Mouse (Mus musculus) forebrain, embryonic 12.5 days (tissue): ENCODE measurements around the gene Zfp839. TPM values are rescaled to one million over a fixed set of nuclear protein-coding genes. Genes with fewer than 3 reads are reported as not detected.
A peak's percentile ranks its signal among the peaks of the same experiment; 100 is the strongest.

Source experiments
- ATAC-seq: fragments of 200-750 bp; cut with Nextera tagmentation; 2 replicates; pipeline ENCODE4 v1.8.0; 2017; ENCODE audit warnings: moderate TSS enrichment; ENCODE audit not compliant: low FRiP score
- H3K27ac ChIP-seq: fragments of 300-500 bp; sonication (generic); 2 replicates; pipeline ENCODE4 v1.5.1; 2016; ENCODE audit warnings: mild to moderate bottlenecking
- H3K27me3 ChIP-seq: fragments of 300-500 bp; sonication (generic); 2 replicates; pipeline ENCODE4 v1.6.1; 2016; ENCODE audit warnings: mild to moderate bottlenecking
- H3K36me3 ChIP-seq: fragments of 300-500 bp; sonication (generic); replicated peaks from 2 replicates; pipeline ENCODE4 v1.6.1; 2016; ENCODE audit warnings: mild to moderate bottlenecking
- H3K4me1 ChIP-seq: fragments of 300-500 bp; sonication (generic); 2 replicates; pipeline ENCODE4 v1.6.1; 2016
- H3K4me2 ChIP-seq: fragments of 300-500 bp; sonication (generic); 2 replicates; pipeline ENCODE4 v1.6.1; 2016; ENCODE audit warnings: mild to moderate bottlenecking, moderate library complexity
- H3K4me3 ChIP-seq: fragments of 300-500 bp; sonication (generic); replicated peaks from 2 replicates; pipeline ENCODE4 v1.5.1; 2016; ENCODE audit warnings: mild to moderate bottlenecking
- H3K9ac ChIP-seq: fragments of 300-500 bp; sonication (generic); 2 replicates; pipeline ENCODE4 v1.6.1; 2016; ENCODE audit warnings: mild to moderate bottlenecking
- H3K9me3 ChIP-seq: fragments of 300-500 bp; sonication (generic); 2 replicates; pipeline ENCODE4 v1.6.1; 2016
- WGBS: fragments of 180-500 bp; shearing (Covaris S2); methylation state at CpG from one replicate; pipeline ENCODE4 v1.1.7; 2016; 5-methylcytosine and 5-hydroxymethylcytosine counted together
- polyA plus RNA-seq: library from polyadenylated mRNA; unstranded; fragments of >200 nt; fragmentation: Nextera tagmentation; extraction: Ambion mirVana; gene quantifications from 2 replicates; pipeline ENCODE4 v1.2.1, GENCODE M21; 2016

The Zfp839 gene
- polyA plus RNA-seq, 1 experiment from 2014 or later, result 4.8 TPM

- 88% methylated on average over 2 of the region's 2 CpGs for WGBS
- Histone ChIP-seq H3K9ac (no peak overlapping the region), H3K9me3 (no peaks in the 10 kb centered on the region), H3K4me3 (no peak overlapping the region), H3K27ac (no peak overlapping the region), H3K27me3 (no peaks in the 10 kb centered on the region), H3K36me3 (no peaks in the 10 kb centered on the region), H3K4me1 (no peaks in the 10 kb centered on the region), H3K4me2 (no peak overlapping the region)
- ATAC-seq, result no peak
Observed at GRCm38 (mm10) chr12:110821787-110822186, 28.3 kb upstream of the Zfp839 start.

GRCm38 (mm10) chr12:110822366-110822765, 27.7 kb upstream of the Zfp839 start:
- Histone ChIP-seq H3K4me3 (no peak overlapping the region), H3K36me3 (peaks cover 3% of the 10 kb centered on the region; the same call in 1 of the 2 replicates), H3K9ac (no peak overlapping the region), H3K4me2 (no peak overlapping the region), H3K9me3 (no peaks in the 10 kb centered on the region), H3K27ac (no peak overlapping the region), H3K4me1 (no peaks in the 10 kb centered on the region), H3K27me3 (no peaks in the 10 kb centered on the region)
- ATAC-seq, result no peak
- 84% methylated on average over 7 of the region's 7 CpGs for WGBS

GRCm38 (mm10) chr12:110828908-110829307, 21.1 kb upstream of the Zfp839 start:
- 95% methylated on average over 4 of the region's 4 CpGs for WGBS
- ATAC-seq, result no peak
- Histone ChIP-seq H3K9ac (no peak overlapping the region), H3K27ac (no peak overlapping the region), H3K4me2 (no peak overlapping the region), H3K4me1 (no peaks in the 10 kb centered on the region), H3K9me3 (no peaks in the 10 kb centered on the region), H3K36me3 (peaks cover 3% of the 10 kb centered on the region), H3K27me3 (no peaks in the 10 kb centered on the region), H3K4me3 (no peak overlapping the region)

GRCm38 (mm10) chr12:110830293-110831024, 19.6 kb upstream of the Zfp839 start:
- H3K4me1 ChIP-seq, result no peaks in the 10 kb centered on the region
- 88% methylated on average over 11 of the region's 11 CpGs for WGBS
- H3K4me2 ChIP-seq, result no peak overlapping the region
- H3K9ac ChIP-seq, result no peak overlapping the region
- H3K27me3 ChIP-seq, result no peaks in the 10 kb centered on the region; the same call in 1 of the 2 replicates
- H3K9me3 ChIP-seq, result no peaks in the 10 kb centered on the region
- ATAC-seq, result no peak
- no peak overlapping the region for H3K27ac ChIP-seq
- H3K4me3 ChIP-seq, result no peak overlapping the region
- peaks cover 3% of the 10 kb centered on the region for H3K36me3 ChIP-seq

GRCm38 (mm10) chr12:110835182-110835581, 14.9 kb upstream of the Zfp839 start:
- Histone ChIP-seq H3K4me3 (no peak overlapping the region), H3K36me3 (no peaks in the 10 kb centered on the region), H3K27ac (no peak overlapping the region), H3K9ac (no peak overlapping the region), H3K4me2 (no peak overlapping the region), H3K9me3 (no peaks in the 10 kb centered on the region), H3K4me1 (peaks cover 30% of the 10 kb centered on the region), H3K27me3 (no peaks in the 10 kb centered on the region; the same call in 1 of the 2 replicates)
- WGBS, result 91% methylated on average over 3 of the region's 3 CpGs
- ATAC-seq, result no peak

- peak overlapping the region; percentile 31 for H3K4me2 ChIP-seq
- peaks cover 31% of the 10 kb centered on the region for H3K4me1 ChIP-seq
- peak overlapping the region; percentile 86 for H3K27ac ChIP-seq
- H3K36me3 ChIP-seq, result no peaks in the 10 kb centered on the region
- peak overlapping the region; percentile 18; the same call in 1 of the 2 replicates for H3K9ac ChIP-seq
- WGBS, result 27% methylated on average over 6 of the region's 6 CpGs
- H3K27me3 ChIP-seq, result no peaks in the 10 kb centered on the region; the same call in 1 of the 2 replicates
- no peak overlapping the region; the same call in 1 of the 2 replicates for H3K4me3 ChIP-seq
- no peak for ATAC-seq
- H3K9me3 ChIP-seq, result no peaks in the 10 kb centered on the region
Observed at GRCm38 (mm10) chr12:110836729-110837128, 13.3 kb upstream of the Zfp839 start.

- peak; percentile 77 for ATAC-seq
- H3K4me3 ChIP-seq, result no peak overlapping the region; the same call in 1 of the 2 replicates
- H3K9ac ChIP-seq, result peak overlapping the region; percentile 18; the same call in 1 of the 2 replicates
Observed at GRCm38 (mm10) chr12:110837192-110837841, 12.7 kb upstream of the Zfp839 start.

GRCm38 (mm10) chr12:110837850-110838249, 12.2 kb upstream of the Zfp839 start:
- H3K4me3 ChIP-seq, result no peak overlapping the region
- H3K4me1 ChIP-seq, result peaks cover 31% of the 10 kb centered on the region
- H3K27me3 ChIP-seq, result no peaks in the 10 kb centered on the region; the same call in 1 of the 2 replicates
- no peak overlapping the region for H3K4me2 ChIP-seq
- no peak for ATAC-seq
- 74% methylated on average over 8 of the region's 8 CpGs for WGBS
- no peaks in the 10 kb centered on the region for H3K36me3 ChIP-seq
- peak overlapping the region; percentile 86 for H3K27ac ChIP-seq
- H3K9ac ChIP-seq, result no peak overlapping the region
- H3K9me3 ChIP-seq, result no peaks in the 10 kb centered on the region

More at GRCm38 (mm10) chr12:110837192-110837841, 12.7 kb upstream of the Zfp839 start:
- 9% methylated on average over 5 of the region's 5 CpGs for WGBS
- H3K36me3 ChIP-seq, result no peaks in the 10 kb centered on the region
- peaks cover 31% of the 10 kb centered on the region for H3K4me1 ChIP-seq
- H3K4me2 ChIP-seq, result peak overlapping the region; percentile 31
- no peaks in the 10 kb centered on the region for H3K9me3 ChIP-seq
- H3K27me3 ChIP-seq, result no peaks in the 10 kb centered on the region; the same call in 1 of the 2 replicates
- peak overlapping the region; percentile 86 for H3K27ac ChIP-seq

GRCm38 (mm10) chr12:110840348-110841198, 9.5 kb upstream of the Zfp839 start, which contains the start of gene Mok:
Mok (minus strand) TSS chr12:110840939.
- under 1% methylated on average over 71 of the region's 71 CpGs for WGBS
- Histone ChIP-seq H3K9me3 (no peaks in the 10 kb centered on the region), H3K36me3 (no peaks in the 10 kb centered on the region), H3K4me1 (peaks cover 48% of the 10 kb centered on the region), H3K9ac (peak within 1 kb of the TSS; percentile 59), H3K27me3 (peaks cover 25% of the 10 kb centered on the region), H3K27ac (no peak within 1 kb of the TSS; the same call in 1 of the 2 replicates), H3K4me3 (peak within 1 kb of the TSS; percentile 69), H3K4me2 (peak within 1 kb of the TSS; percentile 62)
- peak; percentile 82 for ATAC-seq

GRCm38 (mm10) chr12:110841731-110842493, 8.1 kb upstream of the Zfp839 start:
- Histone ChIP-seq H3K4me2 (no peak overlapping the region), H3K4me3 (no peak overlapping the region), H3K27ac (no peak overlapping the region), H3K9ac (no peak overlapping the region), H3K9me3 (no peaks in the 10 kb centered on the region), H3K36me3 (no peaks in the 10 kb centered on the region), H3K27me3 (peaks cover 38% of the 10 kb centered on the region), H3K4me1 (peaks cover 47% of the 10 kb centered on the region)
- WGBS, result 71% methylated on average over 5 of the region's 5 CpGs
- ATAC-seq, result no peak
